Mouse (Mus musculus) right cerebral cortex, postnatal 4 days (tissue): ENCODE data around the gene Dynll2.

ENCODE experiments used
- DNase-seq: peaks from one replicate; pipeline ENCODE4 v3.0.0-alpha.2; 2022

The Dynll2 gene

DNA sequence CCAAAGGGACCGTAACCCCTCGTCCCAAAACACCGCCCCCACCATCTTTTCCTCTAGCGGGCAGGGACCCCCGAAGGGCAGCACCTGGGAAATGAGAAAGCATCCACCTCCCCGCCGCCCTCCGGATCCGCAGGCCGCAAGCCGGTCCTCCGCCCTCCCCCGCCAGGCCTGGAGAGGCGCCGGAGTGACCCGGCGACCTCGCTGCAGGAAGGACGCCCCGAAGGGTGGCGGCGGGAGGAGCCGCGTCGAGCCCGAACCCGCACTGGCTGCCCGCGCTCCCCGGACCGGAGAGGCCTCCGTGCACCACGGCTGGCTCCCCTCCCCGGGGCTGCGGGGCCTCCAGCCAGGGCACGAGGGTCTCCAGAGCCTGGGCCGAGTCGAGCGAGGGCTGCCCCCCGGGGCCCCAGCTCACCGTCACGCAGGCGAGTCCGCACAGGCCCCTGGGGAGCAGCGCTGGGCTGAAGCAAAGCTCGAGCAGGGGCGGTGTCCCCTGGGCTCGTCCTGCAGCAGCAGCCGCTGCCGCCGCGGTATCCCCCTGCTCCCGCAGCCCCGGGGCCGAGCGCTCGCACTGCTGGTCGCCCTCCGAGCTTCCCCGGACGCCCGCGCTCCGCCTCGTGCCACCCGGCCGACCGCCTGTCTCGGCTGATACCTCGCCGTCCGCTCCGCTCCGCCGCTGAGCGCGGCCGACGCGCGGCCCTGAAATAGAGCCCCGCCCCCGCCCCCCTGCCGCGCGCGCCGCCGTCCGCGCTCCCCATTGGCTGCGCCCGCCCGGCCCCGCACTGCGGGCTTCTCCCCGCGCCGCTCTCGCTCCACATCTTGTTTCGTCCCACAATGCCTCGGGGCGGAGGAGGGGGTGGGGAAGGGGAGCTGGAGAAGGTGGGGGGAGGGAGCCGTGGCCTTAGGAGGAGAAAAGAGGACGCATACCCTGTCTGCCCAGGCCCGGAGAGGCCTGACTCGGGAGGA is at the start of gene Dynll2:
TSS of gene Dynll2 (minus strand) at position 703 of the 963 bp plus-strand sequence.
- DNase-seq = peak; percentile 95

DNA sequence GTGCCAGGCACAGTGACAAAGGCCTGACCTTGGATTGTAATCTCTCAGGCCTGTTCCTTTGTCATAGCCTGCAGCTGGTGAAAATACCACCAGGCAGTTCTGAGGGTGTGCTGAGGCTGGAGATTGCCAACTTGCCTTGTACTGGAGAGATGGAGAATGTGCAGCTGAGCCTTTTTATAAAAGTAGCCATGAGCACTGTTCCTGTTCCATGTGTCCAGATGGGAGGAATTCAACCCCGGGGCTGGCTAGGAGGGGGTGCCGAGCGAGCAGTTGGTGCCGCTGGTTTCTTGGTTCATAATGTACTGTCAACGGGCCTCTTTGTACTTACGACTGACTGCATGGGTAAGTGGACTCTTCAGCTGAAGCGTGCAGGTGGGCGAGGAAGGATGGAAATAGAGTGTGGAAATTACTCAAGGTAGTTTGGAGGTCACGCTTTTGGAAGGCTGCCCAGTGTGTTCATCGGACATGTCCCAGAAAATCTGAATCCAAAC is 49.5 kb upstream of the Dynll2 start:
- no peak for DNase-seq

DNA sequence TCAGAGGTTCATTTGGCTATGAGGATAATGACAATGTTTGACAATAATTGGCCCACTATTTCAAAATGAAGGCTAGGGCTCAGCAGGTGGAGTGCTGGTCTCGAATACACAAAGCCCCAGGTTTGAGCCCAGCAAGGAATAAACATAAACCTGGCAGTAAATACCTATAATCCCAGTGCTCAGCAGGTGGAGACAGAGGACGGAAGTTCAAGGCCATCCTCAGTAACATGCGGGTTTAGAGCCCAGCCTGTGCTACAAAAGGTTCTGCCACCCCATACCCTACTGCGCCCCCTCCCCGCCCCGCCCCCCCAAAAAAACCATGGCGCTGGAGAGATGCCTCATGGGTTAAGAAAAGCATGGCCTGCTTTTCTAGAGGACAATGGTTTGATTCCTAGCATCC is 48.6 kb upstream of the Dynll2 start:
- DNase-seq = no peak

DNA sequence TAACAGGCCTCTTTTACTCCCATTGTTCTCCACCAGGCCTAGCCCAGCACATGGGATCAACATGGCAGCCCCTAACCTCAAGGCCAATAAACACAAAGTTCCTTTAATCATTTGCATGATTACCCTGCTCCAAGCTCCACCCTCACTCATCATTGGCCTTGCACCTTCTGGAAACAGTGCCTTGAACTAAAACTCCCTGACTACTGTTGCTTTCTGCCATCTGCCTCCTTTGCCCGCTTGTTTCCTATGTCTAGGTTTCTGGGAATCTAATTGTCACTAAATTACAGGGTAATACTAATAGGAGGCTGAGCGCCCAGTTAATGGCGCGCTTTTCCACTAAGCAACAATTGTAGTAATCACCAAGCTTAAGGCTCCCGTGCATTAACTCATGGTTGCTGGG is 44.4 kb upstream of the Dynll2 start:
- DNase-seq = no peak

DNA sequence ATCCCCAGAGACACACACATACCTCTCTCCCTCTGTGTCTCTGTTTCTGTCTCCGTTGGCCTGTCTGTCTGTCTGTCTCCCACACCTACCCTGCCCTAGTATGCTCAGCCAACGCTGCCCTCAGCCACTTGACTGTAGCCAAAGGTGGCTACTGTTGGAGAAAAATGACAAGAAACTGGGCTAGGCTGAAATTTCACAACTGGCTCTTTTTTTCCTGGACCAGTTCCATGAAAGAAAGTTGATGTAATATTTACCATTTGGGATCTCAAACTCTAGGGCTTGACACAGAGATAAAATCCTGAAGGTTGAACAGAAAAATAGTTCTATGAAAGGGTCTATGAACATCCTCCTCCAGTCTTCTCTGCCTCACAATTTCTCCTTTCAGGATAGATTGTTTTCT is 43.5 kb upstream of the Dynll2 start:
- no peak for DNase-seq

DNA sequence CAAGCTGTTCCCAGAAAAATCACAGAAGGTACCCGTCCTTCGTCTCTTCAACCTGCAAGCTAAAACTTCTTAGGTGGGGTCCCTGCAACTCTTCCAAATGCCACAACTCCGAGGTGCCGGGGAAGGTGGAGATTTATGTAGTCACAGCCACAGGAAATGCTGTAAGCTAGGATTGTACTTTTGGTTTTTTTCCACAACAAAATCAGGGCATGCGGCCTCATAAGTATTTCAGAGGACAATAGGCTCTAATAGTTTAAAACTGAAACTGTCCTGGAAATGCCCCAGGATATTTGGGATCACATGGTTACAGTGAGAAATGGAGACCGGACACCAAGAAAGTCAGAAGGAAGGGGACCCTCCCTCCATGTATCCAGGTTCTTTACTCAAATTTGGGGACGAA is 42.9 kb upstream of the Dynll2 start:
- DNase-seq = no peak

DNA sequence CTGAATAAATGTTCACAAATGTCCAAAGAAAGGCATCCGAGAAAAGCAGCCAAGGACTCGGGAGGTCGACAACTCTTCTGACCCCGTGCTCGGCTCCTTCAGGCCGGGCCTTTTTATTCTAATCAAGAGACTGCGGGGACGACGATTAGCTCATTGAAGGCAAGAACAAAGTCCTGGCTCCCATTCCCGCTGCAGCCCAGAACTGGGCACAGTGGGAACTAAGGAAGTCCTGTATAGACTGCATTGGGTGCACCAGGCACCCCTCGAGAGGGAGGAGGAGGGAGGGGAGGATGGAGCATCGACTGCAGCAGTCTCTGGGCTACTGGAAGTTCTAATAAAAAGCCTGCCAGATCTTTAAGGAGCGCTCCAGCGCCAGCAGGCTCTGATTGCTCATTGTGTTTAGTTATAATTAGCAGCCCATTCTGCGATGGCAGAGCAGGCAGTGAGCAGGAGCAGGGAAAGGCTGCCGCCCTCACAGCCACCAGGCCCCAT is 40.9 kb upstream of the Dynll2 start:
- DNase-seq = peak; percentile 28

DNA sequence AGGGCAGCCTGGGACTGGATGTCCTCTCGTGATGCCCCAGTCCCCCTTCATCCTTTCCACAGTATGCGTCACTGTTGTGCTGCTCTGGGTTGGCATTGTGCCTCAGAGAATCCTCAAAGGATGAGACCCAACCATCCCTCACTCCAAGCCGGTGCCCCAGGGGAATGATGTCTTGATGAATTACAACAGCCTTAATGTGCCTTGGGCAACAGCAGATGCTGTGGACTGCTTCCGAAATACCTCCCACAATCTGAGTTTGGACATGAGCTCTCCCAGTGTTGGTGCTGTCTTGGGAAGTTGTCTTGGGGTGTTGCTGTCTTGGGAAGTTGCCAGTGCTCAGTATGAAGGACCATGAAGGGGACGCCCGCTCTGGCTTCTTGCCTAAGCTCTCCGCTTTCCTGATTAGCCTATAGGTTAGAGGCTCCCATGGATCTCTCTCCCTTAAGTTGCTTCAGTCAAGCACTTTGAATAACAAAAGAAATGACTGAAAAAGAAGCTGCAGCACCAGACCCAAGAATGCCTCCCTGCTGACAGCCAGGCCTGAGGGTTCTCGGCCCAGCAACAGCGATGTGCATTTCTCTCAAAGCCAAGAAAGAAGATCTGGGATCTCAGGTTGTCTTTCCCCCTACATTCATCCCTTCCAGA is 40.2 kb upstream of the Dynll2 start:
- no peak for DNase-seq

DNA sequence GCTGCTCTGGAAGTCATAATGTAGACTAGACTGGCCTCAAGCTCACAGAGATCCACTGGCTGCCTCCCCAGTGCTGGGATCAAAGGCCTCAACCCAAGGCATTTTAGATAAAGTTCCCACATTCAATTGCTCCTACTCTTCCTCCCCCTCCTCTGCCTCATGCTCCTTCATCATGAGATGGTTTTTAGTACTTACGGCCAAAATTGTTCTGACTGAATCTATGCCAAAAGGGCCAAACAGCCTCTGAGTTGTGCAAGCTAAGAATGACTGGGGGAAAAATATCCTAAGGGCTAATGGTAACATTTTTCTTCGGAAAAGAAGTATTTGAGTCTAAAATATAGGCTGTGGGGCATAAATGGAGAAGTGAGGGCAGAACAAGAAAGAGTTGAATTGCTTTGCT is 36.6 kb upstream of the Dynll2 start:
- no peak for DNase-seq

DNA sequence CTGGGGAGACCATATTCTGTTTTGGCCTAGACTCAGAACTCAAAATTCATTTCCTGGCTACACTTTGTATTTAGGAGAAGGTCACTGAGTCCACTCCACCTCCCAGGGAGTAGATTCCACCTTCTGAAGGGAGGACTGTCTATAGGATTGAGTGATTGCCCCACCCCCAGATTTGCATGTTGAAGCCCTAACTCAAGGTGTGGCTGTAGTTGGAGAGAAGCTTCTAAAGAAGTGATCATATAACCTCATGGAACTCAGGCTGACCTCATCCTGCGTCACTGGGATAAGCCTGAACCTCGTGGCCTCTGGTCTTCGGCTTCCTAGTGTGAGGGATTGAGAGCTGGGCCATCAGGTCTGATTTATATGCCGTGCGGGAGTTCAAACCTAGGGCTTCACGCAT is 28.5 kb upstream of the Dynll2 start:
- no peak for DNase-seq

DNA sequence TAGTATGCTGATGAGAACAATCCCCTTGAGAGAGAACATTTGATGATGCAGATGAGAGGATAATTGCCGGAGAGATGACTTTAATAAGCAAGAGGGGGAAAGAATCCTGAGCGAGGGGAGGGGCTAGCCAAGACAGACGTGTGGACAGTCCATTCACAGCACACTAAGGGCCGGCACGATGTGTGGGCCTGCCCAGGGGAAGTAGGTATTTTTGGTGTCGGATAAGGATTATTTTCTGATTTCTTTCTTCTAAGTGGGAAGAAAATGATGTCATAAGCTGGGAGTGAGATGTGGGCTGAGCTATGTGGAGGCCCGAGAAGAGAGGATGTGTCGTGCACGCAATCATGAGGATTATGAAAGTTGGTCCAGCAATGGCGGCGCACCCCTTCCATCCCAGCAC is 27.8 kb upstream of the Dynll2 start:
- no peak for DNase-seq

DNA sequence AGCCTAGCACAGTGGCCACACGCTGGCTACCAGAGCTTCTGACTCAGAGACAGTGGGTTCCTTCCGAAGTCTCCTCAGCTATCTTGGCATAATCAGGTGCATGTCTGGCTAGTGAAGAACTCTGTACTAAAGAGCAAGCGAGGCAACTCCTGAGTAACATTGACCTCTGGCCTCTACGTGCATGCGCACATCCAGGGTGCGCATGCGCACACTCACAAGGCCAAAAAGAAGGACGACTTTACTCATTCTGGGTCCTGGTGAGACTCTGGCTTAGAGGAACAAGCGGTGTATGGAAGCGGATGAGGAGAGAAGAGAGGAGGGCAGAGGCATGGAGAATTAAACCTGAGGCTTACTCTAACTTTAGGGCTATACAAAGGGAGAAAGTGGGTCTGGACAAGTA is 26.3 kb upstream of the Dynll2 start:
- DNase-seq = no peak

DNA sequence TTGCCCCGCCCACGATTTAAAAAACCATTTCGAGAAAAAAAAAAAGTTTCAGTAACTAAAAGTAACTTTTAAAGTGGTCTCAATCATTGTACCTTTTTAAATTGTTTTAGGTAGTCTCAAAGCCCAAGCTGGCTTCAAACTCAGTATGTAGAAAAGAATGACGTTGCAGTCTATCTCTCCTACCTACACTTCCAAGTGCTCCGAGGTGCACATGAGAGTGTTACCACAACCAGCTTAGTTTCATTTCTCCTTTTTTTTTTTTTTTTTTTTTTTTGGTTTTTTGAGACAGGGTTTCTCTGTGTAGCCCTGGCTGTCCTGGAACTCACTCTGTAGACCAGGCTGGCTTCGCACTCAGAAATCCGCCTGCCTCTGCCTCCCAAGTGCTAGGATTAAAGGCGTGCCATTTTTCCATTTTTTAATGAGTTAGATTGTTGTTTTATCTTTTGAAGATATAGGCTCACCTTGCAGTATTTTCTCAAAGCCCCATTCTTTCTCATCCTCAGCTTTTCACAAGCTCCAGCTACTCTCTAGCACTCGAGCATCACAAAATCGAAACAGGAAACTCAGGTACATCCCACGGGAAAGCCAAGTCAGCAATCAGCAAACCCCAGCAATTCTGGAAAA is 25.4 kb upstream of the Dynll2 start:
- DNase-seq = no peak

DNA sequence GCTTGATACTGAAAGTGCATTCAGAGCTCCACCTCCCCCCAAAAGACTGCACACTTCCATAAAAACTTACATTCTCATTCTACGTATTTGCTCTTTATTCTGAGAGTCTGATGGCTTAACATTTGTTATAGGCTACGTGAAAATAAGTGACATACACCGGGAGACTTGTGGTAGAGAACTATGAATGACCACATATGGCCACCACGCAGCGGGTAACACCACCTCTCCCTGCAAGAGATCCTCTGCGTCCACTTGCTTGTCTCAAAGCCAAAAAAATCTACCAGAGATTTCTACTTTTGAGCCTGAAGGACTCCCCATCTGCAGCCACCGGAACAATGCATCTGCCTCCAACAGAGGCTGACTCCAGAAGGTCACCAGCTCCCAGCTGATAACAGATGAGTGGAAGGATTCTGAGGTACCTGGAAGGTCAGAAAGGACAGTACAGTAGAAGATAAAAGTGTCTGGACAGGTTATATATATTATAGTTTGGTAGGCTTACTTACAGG is 24.6 kb upstream of the Dynll2 start:
- no peak for DNase-seq

DNA sequence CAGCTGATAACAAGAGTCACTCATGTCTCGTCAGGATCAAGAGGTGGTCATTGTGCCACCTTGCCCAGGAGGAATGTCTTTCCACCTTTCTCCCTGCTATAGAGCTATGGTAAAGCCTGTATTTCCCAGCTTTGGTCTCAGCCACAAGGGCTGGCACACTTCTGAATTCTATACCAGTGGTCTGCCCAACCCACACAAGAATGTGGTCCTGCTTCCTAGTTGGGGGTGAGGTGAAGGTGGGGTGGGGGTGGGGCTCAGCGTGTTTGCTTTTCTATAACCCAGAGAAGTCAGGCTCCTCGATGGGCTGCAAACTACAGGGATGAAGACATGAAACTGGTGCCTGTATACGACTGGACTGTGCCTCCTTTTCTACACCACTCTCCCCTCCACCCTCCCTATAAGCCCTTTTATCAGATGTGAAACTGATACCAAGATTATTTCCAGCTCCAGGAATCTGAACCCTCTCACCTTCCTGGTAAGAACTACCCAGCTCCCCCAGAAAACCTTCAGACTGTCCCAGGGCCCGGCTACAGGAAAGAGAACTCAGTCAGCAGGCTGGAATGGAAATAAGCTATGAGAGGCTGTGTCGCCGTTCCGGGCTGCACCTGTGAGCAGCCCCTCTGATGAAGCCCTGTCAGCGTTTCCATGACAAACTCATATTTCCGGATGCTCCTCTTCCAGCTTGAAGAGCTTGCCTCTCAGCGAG is 24.0 kb upstream of the Dynll2 start:
- DNase-seq = peak; percentile 12

DNA sequence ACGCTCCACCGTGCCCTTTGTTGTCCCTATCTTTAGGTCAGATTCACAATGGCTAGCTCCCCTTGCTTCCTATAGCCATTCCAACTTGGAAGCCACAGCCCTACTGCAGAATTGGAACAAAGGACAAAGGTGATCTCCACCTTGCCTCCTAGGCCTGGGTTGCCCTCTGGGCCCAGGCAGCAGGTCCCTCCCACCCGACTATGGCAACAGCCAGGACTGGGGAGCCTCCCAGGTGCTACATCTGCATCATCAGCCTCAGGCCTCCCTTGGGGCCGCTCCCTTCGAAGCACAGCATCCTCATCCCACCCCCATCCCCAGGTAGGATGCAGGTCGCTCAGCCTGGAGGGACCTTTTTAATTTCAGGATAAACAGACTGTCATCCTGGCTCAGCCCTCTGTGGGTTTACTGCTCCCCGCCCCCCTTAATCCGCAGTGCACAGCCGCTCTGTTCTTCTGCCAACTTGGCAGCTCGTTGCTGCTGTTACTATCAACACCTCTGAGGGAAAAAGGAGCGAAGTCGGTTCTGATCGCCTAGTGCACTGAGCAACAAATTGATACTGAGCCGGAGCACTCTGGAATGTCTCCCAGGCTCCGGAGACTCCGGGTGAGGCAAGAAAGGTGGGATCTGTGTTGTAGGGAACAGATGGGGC is 22.3 kb upstream of the Dynll2 start:
- DNase-seq = peak; percentile 60

DNA sequence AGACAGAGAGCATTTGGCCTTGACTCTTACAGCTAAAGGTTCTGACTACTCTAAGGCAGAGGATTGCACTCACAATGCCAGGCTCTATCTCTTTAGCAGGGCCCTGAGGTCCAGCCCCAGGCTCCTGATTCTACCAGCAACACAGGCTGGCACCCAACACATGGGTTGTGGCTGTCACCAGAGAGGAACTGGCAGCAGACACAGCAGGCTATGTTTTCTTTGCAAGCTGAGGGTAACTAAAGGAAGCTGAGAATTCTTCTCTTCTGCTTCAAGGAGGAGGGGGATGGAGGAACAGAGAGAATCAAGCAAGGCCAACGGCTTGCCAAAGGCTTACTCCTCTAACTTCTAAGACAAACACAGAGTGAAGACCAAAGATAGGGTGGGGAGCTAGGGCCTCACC is 21.3 kb upstream of the Dynll2 start:
- DNase-seq = no peak

DNA sequence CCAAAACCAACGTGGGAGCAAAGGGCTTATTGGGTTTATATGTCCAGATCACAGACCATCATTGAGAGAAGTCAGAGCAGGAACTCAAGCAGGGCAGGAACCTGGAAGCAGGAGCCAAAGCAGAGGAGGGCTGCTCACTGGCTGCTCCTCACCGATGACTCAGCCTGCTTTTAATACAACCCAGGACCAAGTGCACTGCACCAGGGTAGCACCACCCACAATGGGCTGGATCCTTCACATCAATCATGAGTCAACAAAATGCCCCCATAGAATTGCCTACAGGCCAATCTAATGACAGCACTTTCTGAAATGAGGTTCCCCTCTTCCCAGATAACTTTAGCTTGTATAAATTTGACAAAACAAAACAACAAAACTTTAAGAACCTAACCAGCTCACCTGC is 16.8 kb upstream of the Dynll2 start:
- DNase-seq = no peak

DNA sequence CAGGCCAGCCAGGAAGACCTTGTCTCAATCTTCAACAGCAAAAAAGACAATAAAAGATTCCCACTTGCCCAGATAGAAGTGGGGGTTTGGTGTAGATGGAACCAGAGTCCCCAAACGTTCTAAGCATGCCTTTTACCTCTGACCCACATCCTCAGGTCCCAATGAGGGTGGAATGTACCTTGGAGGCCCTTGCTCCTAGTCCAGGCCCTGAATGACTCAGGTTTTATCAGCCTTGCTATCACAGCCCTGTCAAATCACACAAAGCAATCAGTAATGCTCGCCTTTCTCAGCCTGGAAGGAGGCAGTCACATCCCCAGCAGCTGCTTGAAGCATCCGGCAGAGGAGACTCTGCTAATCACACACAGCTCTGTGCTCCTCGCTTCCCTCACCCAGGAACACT is 15.4 kb upstream of the Dynll2 start:
- DNase-seq = no peak

DNA sequence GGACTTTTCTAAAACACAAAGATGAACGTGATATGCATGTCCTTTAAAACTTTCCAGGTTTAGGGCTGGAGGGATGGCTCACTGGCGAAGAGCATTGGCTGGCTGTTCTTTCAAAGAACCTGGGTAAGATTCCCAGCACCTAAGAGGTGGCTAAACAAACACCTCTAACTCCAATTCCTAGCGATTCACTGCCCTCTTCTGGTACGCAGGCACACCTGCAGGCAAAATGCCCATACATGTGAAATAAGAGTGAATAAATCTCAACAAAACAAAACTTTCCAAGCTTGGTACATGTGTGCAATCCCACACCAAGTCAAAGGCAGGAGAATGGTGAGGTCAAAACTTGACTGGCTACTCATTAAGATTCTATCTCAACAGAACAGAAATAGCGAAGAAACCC is 12.4 kb upstream of the Dynll2 start:
- no peak for DNase-seq

DNA sequence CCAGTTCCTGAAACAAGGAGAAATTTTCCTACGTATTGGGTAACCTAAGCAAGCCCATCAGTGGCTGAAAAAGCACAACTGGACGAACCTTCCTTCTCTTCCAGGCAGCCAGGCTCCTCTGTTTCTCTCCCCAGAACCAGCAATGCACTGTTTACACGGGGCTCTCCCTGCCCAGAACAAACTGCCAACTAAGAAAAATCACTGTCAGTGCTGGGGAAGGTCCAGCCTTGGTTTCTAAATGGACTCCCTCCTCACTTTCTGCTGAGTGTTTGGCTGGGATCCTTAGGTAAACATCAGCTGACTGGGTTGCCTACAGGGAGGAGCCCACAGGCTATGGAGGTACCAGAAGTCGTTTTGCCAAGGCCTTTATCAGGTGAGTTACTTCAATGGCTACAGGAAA is 4.5 kb upstream of the Dynll2 start:
- no peak for DNase-seq

DNA sequence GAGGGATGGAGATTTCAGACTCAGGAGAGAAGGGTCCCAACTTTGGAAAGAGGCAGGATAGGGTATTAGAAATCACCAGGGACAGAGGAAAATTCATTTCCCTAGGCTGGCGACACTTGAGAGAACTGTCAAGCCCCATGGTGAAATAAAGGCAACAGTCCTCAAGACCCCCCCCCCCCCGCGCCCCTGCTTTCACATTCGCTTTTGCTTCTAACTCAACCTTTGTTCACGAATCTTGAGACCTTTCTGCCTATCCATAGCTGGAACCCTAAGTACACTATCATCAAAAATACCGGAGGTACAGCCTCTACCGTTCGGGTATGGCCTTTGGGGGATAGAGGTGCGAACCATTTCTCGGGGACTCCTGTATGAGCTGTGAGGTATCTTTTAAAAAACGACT is 528 bp upstream of the Dynll2 start:
- no peak for DNase-seq
